Mouse (Mus musculus): ENCODE data around the gene Phf23.

Gene Phf23

GRCm38 (mm10) chr11:70023481-70024150 lies 28.0 kb downstream of the Phf23 start:
- DNase-seq (ENCODE audit: low spot score), result no peak

- DNase-seq (ENCODE audit: low spot score), result no peak
Measured at GRCm38 (mm10) chr11:70024151-70024514, 28.6 kb downstream of the Phf23 start.

- no peak for DNase-seq (ENCODE audit: low spot score)
Measured at GRCm38 (mm10) chr11:70026689-70027088, 31.1 kb downstream of the Phf23 start.

GRCm38 (mm10) chr11:70027397-70027796 lies 31.8 kb downstream of the Phf23 start:
- DNase-seq (ENCODE audit: low spot score), result no peak

GRCm38 (mm10) chr11:70028401-70029129 lies 33.0 kb downstream of the Phf23 start:
- DNase-seq (ENCODE audit: low spot score), result no peak

- DNase-seq (ENCODE audit: low spot score), result peak; percentile 75
Measured at GRCm38 (mm10) chr11:70029130-70029801, 33.7 kb downstream of the Phf23 start.

- DNase-seq (ENCODE audit: low spot score), result no peak
Measured at GRCm38 (mm10) chr11:70029829-70030550, 34.4 kb downstream of the Phf23 start.

- DNase-seq (ENCODE audit: low spot score), result no peak
Measured at GRCm38 (mm10) chr11:70030651-70031320, 35.2 kb downstream of the Phf23 start.

GRCm38 (mm10) chr11:70031321-70031670 lies 35.7 kb downstream of the Phf23 start:
- DNase-seq (ENCODE audit: low spot score), result no peak

- no peak for DNase-seq (ENCODE audit: low spot score)
Measured at GRCm38 (mm10) chr11:70038174-70038573, 42.6 kb downstream of the Phf23 start.

- no peak for DNase-seq (ENCODE audit: low spot score)
Measured at GRCm38 (mm10) chr11:70039631-70040030, 44.1 kb downstream of the Phf23 start.

- no peak for DNase-seq (ENCODE audit: low spot score)
Measured at GRCm38 (mm10) chr11:70040184-70040583, 44.6 kb downstream of the Phf23 start.

- DNase-seq (ENCODE audit: low spot score), result no peak
Measured at GRCm38 (mm10) chr11:70042309-70043085, 46.9 kb downstream of the Phf23 start.

GRCm38 (mm10) chr11:70043665-70044064 lies 48.1 kb downstream of the Phf23 start:
- DNase-seq (ENCODE audit: low spot score), result no peak

GRCm38 (mm10) chr11:70045435-70045834 lies 49.9 kb downstream of the Phf23 start:
- DNase-seq (ENCODE audit: low spot score), result no peak

- DNase-seq (ENCODE audit: low spot score), result no peak
Measured at GRCm38 (mm10) chr11:70049366-70049765, 53.8 kb downstream of the Phf23 start.
